Mouse (Mus musculus) gonadal fat pad, adult 2 months (tissue): Measurements from ENCODE around the gene Fkbp1a. TPM values are rescaled to one million over a fixed set of nuclear protein-coding genes. Genes with fewer than 3 reads are reported as not detected.

ENCODE experiments used
- DNase-seq: peaks from one replicate; pipeline ENCODE4 v3.0.0-alpha.2; 2012; ENCODE audit warnings: low read depth
- polyA plus RNA-seq: library from polyadenylated mRNA; depleted of rRNA; stranded (reverse); fragments of >200 nt; gene quantifications from 2 replicates; pipeline ENCODE4 v1.2.3, GENCODE M21; 2012; rRNA removed

Fkbp1a gene
- polyA plus RNA-seq, 1 experiment = 139 TPM

- no peak for DNase-seq
These were observed 66.2 kb downstream of the Fkbp1a start for GRCm38 (mm10) chr2:151608435-151608834.

GRCm38 (mm10) chr2:151609974-151610373 lies 67.7 kb downstream of the Fkbp1a start:
- DNase-seq = no peak

Other genes with a start within 250 kb of the Fkbp1a start
- 0.05 TPM in 1 of 2 replicates, not detected in the other for gene 4921509C19Rik, start 66.3 kb upstream of the Fkbp1a start, polyA plus RNA-seq
- 68.3 and 71.0 TPM in 2 replicates for gene Nsfl1c, start 48.3 kb upstream of the Fkbp1a start, polyA plus RNA-seq
- gene Sdcbp2, start 30.1 kb downstream of the Fkbp1a start, polyA plus RNA-seq = 24.3 and 24.9 TPM in 2 replicates
- 1.3 and 2.3 TPM in 2 replicates for gene Snph, start 90.1 kb downstream of the Fkbp1a start, polyA plus RNA-seq
- gene Rad21l, start 126.0 kb downstream of the Fkbp1a start, polyA plus RNA-seq = not detected in 2 replicates
- gene Tmem74b, start 159.5 kb downstream of the Fkbp1a start, polyA plus RNA-seq = 0.09 and 0.19 TPM in 2 replicates
- 47.6 and 49.7 TPM in 2 replicates for gene Psmf1, start 201.7 kb downstream of the Fkbp1a start, polyA plus RNA-seq